Mouse (Mus musculus) left cerebral cortex, adult 9 months (tissue): ENCODE measurements around the gene Dchs1.
A peak's percentile ranks its signal among the peaks of the same experiment; 100 is the strongest.
"Not testable (repeated sequence)": the region's sequence is repeated elsewhere in the genome, so short reads cannot be mapped to it uniquely, and the experiment has no call there.

Experiments
- DNase-seq, 2 experiments: peaks; one replicate each; pipeline ENCODE4 v3.0.0; 2022; ENCODE audit warnings: low spot score in 2 of 2

Gene Dchs1

DNA sequence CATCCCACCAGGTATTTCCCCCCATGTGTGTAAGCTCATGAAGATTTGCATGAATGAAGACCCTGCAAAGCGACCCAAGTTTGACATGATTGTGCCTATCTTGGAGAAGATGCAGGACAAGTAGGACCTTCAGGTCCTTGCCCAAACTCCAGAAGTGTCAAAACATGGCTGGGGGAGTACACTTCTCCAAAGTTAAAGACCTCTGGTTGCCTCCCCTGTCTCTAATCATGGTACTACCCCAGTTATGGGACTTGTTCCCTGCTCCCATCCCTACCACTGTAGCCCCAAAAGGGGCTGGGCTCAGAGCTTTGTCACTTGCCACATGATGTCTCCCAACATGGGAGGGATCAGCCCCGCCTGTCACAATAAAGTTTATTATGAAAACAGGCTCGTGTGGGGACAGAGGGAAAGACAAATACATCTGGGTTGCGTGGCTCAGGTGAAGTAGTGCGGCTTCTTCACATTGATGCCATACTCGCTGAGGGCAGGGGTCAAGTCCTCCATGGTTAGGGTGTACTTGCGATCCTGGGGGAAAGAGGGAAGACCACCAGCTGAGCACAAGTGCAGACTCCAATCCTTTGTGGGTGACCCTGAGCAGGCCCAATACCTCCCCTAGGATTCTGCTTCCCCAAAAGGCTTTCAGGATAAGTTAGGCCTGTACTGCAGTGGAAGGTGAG, 44.8 kb downstream of the Dchs1 start:
- not testable (repeated sequence) for DNase-seq

DNA sequence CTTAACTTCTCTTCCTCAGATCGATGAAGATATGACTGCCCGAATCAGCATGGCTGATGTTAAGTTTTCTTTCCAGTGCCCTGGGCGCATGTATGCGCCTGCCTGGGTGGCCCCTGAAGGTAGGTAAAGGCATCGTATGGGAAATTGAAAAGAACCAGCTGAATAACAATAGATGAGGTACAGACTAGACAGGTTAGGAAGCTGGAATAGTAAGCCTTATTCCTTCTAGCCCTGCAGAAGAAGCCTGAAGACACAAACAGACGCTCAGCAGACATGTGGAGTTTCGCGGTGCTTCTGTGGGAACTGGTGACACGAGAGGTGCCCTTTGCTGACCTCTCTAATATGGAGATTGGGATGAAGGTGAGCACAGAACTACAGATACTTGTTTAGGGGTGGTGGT, 45.5 kb downstream of the Dchs1 start:
- DNase-seq = no peak

DNA sequence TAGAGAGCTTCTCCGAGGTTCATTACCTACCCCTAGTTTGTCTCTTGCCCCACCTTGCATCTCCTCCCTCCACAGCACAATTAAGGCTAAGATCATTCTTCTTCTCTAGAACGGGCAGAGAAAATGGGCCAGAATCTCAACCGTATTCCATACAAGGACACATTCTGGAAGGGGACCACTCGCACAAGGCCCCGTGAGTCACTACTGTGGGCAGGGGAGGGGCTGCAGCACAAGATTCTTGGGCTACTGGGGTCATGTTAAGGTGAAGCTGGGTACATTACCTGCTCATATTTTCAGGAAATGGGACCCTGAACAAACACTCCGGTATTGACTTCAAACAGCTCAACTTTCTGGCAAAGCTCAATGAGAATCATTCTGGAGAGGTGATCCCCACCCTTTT, 46.6 kb downstream of the Dchs1 start:
- DNase-seq = no peak

DNA sequence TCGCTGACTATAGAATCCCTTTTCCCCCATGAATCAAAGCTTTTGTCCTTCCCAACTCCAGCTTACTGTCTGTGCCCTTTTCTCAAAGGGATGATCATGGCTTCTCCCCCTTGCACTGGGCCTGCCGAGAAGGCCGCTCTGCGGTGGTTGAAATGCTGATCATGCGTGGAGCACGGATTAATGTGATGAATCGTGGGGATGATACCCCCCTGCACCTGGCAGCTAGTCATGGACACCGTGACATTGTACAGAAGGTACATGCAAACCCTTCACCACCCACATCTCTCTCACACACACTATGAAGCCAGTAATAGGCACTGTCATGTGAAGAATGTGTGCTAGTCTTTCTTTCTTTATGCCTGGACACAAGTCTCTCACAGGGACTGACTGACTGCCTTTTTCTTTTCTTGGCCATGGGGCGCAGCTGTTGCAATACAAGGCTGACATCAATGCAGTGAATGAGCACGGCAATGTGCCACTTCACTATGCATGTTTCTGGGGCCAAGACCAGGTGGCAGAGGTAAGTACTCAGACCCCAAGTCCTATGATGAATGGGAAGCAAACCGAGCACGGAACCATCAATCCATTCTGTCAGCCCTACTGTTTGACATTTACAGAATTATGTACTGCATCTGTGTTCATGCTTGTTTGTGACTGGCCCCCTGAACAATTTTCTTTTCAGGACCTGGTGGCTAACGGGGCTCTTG, 47.2 kb downstream of the Dchs1 start:
- no peak for DNase-seq

DNA sequence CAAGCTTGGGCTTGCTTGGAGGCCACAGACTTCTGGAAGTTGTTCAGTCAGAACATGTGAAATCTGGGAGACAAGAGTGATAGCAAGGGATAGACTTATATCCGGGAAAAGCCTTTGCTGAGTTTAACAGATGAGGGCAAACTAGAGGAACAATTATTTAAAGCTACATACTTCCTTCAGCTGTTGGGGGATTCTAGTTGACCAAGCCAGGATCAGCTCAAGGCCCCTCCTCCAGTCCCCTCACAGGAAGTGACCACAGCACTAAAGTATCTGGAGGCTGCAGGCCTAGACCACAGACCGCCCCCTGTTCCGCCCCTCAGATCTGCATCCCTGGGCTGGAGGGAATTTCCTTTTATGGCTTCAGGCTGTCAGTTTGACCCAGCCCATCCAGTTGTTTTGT, 48.5 kb downstream of the Dchs1 start:
- DNase-seq = no peak

DNA sequence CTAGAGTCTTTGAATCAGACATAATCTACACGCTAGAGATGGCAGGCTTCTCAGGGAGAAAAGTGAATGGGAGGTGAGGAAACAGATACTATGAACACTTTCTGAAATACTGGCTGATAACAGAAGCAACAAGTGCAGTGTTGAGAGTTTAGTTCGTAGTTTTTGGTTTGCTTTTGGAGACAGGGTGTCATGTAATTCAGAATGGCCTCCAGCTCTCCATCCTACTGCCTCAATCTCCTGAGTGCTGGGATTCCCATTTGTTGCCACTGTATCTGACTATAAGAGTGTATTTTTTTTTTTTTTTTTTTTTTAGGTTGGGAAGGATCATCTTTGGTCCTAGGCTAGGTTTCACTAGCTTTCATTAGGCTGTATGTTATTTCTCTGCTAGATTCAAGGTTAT, 49.2 kb downstream of the Dchs1 start:
- DNase-seq = no peak

DNA sequence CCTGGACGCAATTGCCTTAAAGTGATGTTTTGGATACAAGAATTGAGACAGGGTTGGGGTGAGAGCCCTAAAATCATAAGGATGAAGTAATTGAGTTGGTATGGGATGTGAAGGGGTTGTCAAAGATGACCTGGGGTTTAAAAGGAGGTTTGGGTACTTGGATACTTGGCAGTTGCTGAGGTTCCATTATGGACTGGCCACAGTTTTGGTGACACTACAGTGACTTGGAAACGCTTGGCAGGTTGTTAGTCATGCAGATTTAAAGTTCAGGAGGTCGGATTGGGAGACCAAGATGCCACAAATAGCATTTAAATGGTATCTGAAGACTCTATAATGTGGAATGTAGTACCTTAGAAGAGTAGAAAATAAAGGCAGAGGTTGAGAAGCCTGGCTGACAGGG, 49.8 kb downstream of the Dchs1 start:
- no peak for DNase-seq

DNA sequence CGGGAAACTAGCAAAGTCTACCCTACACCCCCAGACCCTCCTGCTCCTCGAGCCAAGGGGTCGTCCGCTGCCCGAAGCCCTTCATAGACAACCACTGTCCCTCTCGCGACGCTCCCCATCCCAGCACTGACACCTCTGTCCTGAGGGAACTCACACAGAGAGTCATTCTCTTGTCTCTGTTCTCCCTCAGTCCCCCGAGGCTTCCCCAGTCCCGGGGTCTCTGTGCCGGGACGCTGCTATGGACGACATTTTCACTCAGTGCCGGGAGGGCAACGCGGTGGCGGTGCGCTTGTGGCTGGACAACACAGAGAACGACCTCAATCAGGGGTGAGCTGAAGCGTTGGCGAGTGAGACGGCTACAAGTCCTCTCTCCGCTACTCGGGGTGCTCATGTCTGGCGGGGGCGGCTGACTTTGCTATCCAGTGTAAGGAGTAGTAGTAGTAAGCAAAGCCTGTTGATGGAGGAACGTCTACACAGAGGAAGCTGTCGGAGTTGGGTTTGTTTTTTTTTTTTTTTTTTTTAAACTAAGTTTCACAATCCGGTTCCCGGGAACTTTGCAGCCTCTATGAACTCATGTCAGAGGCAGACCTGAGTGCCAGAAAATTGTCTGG, 50.4 kb downstream of the Dchs1 start, which contains the start of gene Rrp8:
Gene Rrp8, minus strand, starts transcription at position 475 of the 611 bp plus-strand sequence.
- peak in 1 of 2 experiments; percentile 43 for DNase-seq

DNA sequence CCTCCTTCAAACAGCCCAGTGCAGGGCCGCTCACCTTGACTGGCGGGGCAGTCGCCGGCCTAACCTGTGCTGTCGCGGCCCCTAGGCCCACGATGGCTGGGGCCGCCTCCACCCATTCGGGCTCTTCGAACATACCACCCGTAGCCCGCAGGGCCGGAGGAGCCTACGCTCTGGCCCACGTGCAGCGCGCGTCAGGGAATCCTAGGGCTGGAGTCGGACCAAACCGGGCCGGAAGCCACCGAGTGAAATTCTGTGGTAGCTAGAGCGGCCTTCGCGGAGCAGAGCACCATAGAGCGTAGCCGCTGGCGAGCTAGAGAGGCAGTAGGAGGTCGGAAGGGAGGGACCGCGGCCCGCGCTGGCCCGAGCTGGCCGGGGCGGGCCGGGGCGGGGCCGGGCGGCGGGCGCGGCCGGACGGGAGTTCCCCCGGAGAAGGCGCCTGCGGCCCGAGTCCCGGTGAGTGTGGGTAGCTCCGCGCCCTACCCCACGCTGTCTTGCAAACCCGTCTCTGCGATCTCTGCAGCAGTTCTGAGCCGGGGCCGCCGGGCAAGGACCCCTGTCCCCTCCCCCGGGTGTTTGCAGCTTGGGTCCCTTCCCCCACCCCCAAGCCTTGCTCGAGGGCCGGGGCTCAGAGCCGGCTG, 51.1 kb downstream of the Dchs1 start, which contains the start of gene Ilk:
Gene Ilk, plus strand, starts transcription at position 329 of the 638 bp plus-strand sequence.
- DNase-seq = peak; percentile 71 to 94

DNA sequence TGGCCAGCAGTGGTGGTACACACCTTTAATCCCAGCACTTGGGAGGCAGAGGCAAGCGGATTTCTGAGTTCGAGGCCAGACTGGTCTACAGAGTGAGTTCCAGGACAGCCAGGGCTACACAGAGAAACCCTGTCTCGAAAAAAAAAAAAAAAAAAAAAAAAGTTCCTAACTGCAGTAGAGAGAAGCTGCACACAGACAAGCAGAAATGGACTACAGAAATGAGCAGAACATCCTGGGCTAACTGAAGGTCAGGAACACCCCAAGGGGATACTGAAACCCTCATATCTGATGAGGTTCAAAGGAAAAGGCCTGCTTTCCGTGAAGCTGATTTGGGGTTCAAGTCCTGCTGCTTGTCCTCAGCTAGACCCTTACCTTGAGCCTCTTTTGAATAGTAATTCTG, 52.0 kb downstream of the Dchs1 start:
- DNase-seq = not testable (repeated sequence)

DNA sequence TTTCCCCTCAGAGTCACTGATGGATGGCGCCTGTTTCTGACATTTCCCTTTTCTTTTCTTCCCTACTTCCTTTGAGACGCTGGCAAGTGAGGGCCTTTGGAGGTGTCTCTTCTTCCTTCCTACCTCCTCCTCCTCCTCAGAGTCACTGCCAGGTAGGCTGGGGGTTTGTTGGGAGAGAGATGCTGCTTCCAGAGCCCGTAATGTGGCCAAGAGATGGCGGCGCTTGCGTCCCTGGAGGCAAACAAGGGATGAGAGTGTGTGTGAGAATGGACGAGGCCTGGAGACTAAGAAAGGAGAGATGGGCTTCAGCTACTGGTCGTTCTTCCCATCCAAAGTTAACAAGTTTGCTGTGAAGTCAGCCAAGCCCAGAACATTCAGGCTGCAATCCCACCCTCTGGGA, 52.6 kb downstream of the Dchs1 start:
- DNase-seq = no peak

DNA sequence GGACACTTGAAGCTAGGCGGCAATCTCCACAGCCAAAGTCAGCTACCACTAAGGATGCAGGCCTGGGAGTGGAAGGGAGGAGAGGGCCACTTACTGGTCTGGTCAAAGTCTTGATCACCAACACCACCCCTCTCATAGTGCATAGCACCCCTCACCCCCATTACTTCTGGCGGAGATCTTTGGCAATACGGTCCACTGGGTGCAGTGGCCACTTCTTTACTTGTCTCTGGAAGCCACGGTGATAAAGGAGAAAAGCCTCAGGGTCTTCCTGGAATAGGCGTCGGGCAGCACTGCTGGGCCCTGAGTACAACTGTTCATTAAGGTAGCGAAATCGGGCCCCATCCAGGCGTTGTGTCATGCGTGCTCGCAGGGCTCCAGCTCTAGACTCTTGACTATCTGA, 53.6 kb downstream of the Dchs1 start:
- no peak for DNase-seq

DNA sequence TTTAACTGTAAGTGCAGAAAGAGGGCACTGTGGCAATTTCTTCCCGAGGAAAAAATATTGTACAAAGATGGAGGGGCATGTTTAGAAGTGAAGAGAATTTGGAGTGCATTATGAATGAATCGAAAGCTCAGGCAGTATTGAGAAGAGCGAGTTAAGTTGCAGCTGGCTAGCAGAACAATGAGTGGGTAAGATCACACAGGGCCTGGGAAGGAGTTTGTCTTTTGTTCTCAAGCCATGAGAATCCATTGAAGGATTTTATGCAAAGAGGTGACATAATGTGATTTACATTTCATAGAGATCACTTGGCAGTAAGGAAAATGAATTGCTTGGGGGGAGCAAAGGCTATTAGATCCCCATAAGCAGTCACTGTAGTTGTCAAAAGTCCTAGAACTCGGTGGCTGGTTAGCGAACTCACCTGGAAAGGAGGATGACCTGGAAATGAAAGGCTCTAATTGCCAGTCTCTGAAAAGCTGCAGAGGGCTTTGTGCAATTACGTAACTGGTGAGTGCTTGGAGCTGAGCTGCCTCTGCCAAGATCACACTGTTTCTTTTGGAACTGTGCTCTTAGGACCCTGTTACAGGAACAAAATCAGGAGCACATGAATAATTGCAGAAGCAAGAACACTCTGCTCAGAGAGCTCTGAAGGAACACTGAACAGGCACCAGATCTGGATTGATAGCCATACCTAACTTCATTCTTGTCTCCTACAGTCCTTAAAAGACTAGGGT, 58.6 kb downstream of the Dchs1 start:
- no peak for DNase-seq

DNA sequence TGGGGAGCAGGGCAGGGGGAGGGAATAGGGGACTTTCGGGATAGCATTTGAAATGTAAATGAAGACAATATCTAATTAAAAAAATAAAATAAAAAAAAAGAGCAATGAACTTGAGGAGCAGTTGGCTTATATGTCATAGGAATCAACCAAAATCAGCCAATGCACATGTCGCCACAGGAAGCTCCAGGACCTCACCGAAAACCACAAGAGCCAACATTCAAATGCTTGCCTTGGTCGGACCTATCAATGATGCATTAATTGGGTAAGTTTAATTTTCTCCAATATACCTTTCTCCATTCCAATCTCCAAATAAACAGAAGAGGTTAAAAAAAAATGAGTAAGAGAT, 60.5 kb downstream of the Dchs1 start:
- DNase-seq = no peak

DNA sequence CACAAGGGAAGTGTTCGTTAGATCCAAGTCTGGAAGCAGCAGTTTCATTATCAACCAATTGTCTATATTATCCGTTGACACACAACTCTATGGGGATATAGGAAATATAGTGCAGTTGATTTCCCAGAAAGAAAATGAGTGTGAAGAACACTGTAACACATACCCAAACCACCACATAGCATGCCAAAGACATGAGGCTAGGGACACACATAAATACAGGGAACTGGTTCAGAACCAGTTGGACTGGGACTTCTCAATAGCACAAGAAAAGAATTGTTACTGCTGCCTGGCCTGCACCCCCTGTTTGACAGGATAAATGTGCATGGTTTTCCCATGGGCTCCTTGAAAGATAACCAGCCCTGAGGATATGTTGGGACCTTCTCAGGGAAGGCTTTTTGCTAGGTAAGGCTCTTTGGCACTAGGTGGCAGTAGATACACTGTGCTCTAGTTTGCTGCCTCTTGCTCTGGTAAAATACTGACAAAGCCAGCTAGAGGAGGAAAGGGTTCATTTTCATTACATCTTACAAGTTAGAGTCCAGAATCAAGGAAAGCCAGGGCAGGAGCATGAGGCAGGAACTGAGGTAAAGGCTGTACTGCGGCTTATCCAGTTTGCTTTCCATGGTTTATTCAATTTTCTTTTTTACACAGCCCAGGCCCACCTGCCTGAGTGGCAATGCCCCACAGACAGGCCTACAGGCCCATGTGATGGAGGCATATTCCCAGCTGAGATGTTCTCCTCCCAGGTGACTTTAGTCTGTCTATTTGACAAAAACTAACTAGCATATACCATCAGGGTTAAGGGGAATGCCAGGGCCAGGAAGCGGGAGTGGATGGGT, 61.1 kb downstream of the Dchs1 start:
- peak in 1 of 2 experiments; percentile 74 for DNase-seq

DNA sequence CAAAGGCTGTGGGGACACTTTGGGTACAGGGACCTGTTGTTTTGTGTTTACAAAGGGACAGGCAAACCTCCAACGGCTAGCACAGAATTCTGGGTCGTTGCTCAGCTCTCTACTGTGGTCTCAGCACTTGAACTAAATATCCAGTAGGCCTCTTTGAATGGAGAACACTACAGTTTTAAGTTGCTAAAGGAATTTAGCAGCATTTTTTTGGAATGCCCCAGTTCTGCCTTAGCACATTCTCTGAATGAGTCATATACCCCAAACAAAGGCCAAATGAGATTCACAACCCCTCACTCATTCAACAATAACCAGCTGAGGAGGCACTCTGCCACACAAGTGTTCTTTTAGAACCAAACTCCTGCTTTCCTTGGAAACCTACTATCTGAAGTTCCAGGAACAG, 65.5 kb downstream of the Dchs1 start:
- no peak for DNase-seq

DNA sequence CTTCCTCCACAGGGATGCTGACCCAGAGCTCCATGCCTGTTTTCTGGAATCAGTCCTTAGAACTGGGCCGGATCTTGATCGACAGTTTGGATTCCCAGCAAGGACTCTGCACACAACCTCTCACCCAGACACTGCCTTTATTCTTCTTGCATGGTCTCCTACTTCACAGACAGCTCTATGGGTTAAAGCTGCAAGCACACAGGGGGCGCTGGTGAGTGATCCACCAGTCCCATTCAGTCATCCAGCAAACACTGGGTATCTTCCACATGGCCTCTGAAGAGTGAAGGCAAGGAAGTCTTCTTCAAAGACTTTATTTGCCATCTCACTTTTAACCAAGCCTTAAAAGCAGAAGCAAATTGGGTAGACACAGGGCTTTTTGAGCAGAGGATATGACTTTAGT, 72.1 kb downstream of the Dchs1 start:
- DNase-seq = no peak

DNA sequence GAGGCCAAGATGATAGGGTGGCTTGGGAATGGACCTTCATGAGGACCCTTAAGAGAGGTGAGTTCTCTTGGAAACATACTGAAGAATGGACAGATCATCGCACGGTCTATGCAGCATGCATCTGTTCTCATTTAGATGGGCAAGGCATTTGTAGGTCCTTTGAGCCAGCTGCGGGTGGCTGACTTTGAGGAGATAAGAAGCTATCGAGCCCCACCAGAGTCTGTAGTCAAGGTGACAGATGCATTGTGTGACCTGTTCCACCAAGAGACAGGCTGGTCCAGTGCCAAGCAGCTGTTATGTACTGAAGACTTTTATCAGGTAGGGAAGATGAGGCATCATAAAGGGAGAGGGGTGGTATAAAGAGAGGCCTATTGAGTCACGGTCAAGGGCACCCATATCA, 78.7 kb downstream of the Dchs1 start:
- DNase-seq = no peak

DNA sequence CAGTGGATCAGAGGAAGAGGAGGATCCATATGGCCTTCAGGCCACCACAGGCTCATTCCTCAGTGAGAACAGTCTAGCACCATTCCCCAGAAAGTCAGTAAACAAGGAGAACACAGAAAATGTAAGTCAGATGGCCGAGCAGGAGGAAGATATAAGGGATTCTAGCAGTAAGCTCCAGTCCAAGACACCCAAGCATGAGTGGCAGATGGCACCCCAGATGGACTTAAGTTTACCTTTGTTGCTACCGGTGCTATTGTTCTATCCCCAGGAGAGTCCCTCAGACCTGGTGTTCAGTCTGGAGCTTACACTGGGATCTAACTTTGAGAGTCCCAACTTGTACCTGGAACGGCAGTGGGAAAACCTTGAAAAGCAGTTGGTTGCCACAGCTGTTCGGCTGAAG, 83.6 kb downstream of the Dchs1 start:
- DNase-seq = no peak

DNA sequence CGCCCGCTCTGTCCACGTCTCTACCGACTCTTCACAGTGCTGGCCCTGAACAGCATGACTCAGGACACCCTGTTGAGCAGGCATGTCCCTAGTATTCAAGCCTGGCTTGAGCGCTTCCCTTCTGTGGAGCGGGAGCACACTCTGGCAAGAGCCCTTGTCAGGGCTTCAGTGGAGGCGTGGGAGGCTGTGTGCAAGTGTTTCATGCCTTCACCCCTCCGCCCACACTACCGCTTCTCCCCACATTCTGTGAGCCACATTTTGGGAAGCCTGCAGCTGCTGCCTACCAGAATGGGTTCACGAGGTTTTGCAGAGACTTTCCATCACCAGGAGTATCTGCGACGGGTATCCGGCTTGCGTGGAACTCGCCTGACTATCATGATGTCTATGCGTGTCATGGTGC, 84.3 kb downstream of the Dchs1 start:
- DNase-seq = peak; percentile 26 to 44
